Mouse (Mus musculus): ENCODE data around the gene Tmem170. TPM values are rescaled to one million over a fixed set of nuclear protein-coding genes. Genes with fewer than 3 reads are reported as not detected.

Gene Tmem170
- total RNA-seq (2021) = 1 to 10 TPM; 5.0 to 5.1 TPM

GRCm38 (mm10) chr8:111876355-111876948 is at the start of gene Tmem170:
Gene Tmem170 (minus strand): TSS chr8:111876750.
- DNase-seq = peak; percentile 96 to 97

GRCm38 (mm10) chr8:111924976-111925375 is 48.4 kb upstream of the Tmem170 start:
- no peak for DNase-seq

- peak in 1 of 2 experiments; percentile 41 for DNase-seq
These were observed 46.8 kb upstream of the Tmem170 start for GRCm38 (mm10) chr8:111923383-111923804.

GRCm38 (mm10) chr8:111920971-111921370 is 44.4 kb upstream of the Tmem170 start:
- DNase-seq = no peak

- no peak for DNase-seq
These were observed 43.1 kb upstream of the Tmem170 start for GRCm38 (mm10) chr8:111919663-111920062.

- DNase-seq = peak; percentile 29 to 42
These were observed 36.4 kb upstream of the Tmem170 start for GRCm38 (mm10) chr8:111912860-111913432.

- DNase-seq = peak in 1 of 2 experiments; percentile 9
These were observed 35.0 kb upstream of the Tmem170 start for GRCm38 (mm10) chr8:111911572-111911971.

GRCm38 (mm10) chr8:111909621-111910450 is 33.3 kb upstream of the Tmem170 start, which contains the start of gene Chst5:
Gene Chst5 (minus strand): TSS chr8:111910447.
- no peak for DNase-seq

- no peak for DNase-seq
These were observed 29.1 kb upstream of the Tmem170 start for GRCm38 (mm10) chr8:111905500-111906121.

GRCm38 (mm10) chr8:111902080-111902479 is 25.5 kb upstream of the Tmem170 start:
- DNase-seq = no peak

GRCm38 (mm10) chr8:111898586-111898985 is 22.0 kb upstream of the Tmem170 start:
- no peak for DNase-seq

- no peak for DNase-seq
These were observed 18.4 kb upstream of the Tmem170 start for GRCm38 (mm10) chr8:111894955-111895354.

GRCm38 (mm10) chr8:111892615-111893014 is 16.1 kb upstream of the Tmem170 start:
- DNase-seq = no peak

GRCm38 (mm10) chr8:111891983-111892382 is 15.4 kb upstream of the Tmem170 start:
- DNase-seq = no peak

- no peak for DNase-seq
These were observed 14.4 kb upstream of the Tmem170 start for GRCm38 (mm10) chr8:111890911-111891303.

GRCm38 (mm10) chr8:111889931-111890910 is 13.7 kb upstream of the Tmem170 start:
- no peak for DNase-seq

- no peak for DNase-seq
These were observed 11.6 kb upstream of the Tmem170 start for GRCm38 (mm10) chr8:111888091-111888650.

GRCm38 (mm10) chr8:111887479-111887878 is 10.9 kb upstream of the Tmem170 start:
- no peak for DNase-seq

- DNase-seq = no peak
These were observed 7.1 kb upstream of the Tmem170 start for GRCm38 (mm10) chr8:111883615-111884014.

GRCm38 (mm10) chr8:111881591-111881990 is 5.0 kb upstream of the Tmem170 start:
- no peak for DNase-seq

GRCm38 (mm10) chr8:111877711-111878110 is 1.2 kb upstream of the Tmem170 start:
- no peak for DNase-seq
